Mouse (Mus musculus) layer of hippocampus, adult 9-10 months (tissue): ENCODE measurements at regions not wholly inside any gene's neighbourhood (a gene's known extent, or its start where the extent isn't known, plus 50 kb on each side); places are given as distances from the start of the nearest gene placed in this dataset.

Experiments
- DNase-seq: peaks from one replicate; pipeline ENCODE4 v3.0.0; 2022; ENCODE audit warnings: low spot score

DNA sequence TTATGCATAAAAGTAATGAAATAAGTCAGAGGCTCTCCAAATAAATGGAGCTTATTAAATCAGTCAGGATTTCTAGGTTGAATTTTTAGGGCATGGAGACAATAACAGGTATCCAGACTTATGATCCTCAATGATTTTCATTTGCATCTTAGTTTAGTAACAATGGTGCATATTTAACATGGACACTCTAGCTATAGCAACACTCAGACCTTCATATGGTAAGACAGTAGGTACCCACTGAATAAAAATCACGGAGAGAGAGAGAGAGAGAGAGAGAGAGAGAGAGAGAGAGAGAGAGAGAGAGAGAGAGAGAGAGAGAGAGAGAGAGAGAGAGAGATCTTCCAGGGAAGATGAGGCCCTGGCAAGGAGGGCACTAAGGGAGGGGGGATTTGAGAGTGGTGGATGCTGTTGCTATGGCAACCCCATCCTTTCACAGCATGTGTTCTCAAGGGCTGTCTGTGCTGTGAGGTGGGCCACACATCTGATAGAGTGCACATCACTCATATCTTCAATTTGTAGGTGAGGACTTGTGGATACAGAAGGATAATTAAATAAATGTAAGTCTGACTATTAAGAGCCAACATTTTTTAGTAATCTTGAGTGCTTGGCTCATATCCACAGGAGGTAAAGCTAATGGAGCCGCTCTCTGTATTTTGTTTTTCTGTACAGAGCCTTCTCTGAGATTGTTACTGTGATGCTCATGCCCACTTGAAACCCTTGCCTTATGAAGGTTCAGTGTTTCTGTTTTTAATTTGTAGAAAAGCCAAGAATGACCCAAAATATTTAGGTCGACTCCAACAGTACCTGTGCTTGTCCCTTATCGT, 227.7 kb downstream of the Otor start:
- no peak for DNase-seq

DNA sequence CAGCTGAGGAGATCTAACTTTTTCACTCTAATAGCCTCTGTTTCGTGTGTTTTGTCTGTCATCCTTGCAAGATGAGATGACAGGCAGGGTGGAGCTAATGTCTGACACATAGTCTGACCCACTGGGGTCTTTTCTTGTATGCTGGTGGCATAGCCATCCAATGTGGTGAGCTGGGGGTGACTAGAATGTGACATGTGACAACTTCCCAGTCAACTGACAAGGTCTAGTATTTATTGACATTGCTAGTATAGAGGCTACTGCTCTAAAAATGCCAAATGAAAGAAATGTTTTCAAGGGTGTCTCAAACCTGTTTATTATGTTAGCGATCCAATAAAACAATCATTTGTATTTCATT, 228.3 kb downstream of the Otor start:
- DNase-seq = no peak

DNA sequence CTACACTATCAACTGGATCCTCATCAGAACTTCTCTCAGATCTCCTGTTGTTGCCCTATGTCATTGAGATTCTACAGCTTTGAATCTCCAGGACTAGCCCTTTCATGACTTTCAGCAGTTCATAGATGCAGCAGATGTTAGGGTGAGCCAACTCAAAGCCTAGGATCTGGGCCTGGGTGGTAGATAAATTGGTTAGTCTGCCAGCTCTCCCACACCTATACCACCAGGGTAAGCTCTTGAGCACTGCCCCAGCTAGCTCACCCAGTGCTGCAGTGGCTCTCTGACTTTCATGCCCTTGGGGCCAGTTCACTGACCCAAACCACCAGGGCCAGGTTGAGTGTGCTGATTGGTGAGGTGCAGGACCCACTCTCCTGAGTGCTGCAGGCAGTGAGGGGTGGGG, 220.5 kb upstream of the Pcsk2 start:
- DNase-seq = no peak

DNA sequence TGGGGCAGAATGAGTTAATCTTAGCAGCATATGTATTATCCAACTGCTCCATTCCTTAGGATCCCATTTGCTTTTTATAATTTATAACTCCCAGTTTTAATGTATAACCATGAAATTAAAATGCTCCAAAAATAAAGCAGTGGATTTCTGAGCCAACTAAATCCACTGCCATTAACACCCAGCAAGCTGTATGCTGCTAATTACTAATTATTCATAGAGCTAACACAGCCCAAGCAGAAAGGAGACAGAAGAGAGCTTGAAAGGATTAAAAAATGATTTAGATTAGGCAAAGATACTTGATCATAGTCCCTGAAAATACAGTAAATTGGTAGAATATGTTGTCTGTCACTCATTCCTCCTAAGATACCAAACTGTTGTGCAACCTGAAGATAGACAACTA, 213.9 kb upstream of the Pcsk2 start:
- no peak for DNase-seq

DNA sequence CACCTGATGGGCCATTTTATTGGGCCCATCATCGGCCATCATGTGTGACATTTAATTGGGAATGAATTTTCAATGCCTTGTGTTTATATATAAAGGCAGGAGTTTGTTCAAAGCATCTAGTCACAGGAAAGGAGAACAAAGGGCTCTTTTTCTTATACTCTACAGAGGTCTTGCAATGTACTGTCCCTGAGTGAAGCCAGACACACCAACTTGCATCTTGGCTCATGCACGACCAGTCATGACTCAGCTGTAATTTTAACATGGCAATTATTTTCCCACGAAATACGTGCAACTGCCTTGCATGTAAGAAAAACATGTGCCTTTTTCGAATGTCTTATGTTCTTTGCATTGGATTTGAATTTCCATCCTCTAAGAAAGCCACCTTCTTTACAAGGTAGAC, 205.6 kb upstream of the Pcsk2 start:
- DNase-seq = no peak

DNA sequence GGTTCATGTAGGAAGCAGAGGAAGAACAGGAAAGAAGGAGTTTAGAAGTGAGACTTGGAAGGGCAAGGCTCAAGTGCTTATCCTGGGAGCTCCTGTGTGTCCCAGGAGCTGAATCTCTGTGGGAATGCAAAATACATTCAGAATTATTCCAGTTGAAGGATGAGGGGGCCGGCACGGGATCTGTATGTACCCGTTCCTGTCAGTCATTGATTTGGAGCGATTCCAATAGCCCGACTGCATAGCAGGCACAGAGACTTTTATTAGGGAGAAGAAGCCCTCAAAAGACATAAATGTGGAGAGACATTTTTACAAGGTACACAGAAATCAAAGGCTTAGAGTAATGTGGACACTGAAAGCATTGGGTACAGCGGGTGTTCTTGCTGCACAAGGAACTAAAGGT, 181.8 kb upstream of the Pcsk2 start:
- DNase-seq = no peak

DNA sequence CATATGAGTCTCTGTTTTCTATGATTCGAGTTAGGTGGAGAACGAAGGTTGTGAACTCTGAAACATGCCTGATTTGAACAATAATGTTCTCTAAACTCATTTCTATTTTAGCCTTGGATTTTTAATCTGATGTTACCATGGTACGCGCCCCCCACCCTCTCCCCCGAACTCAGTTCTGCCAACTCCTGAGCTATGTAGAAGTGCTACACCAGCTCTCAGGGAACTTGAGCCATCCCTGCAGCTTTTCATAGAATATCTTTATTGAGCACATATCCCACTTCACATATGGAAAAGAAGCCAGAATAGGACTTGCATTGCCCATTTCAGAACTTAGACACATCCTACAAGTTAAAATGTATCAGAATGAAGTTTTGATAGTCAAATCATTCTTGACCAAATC, 180.0 kb upstream of the Pcsk2 start:
- DNase-seq = no peak
